Mouse (Mus musculus) heart, adult 9 months (tissue): ENCODE results near the gene Speg.
A peak's percentile ranks its signal among the peaks of the same experiment; 100 is the strongest.

Experiments used
- DNase-seq, 2 experiments: peaks; one replicate each; pipeline ENCODE4 v3.0.0; 2022; ENCODE audit warnings: low spot score in 2 of 2

The Speg gene

DNA sequence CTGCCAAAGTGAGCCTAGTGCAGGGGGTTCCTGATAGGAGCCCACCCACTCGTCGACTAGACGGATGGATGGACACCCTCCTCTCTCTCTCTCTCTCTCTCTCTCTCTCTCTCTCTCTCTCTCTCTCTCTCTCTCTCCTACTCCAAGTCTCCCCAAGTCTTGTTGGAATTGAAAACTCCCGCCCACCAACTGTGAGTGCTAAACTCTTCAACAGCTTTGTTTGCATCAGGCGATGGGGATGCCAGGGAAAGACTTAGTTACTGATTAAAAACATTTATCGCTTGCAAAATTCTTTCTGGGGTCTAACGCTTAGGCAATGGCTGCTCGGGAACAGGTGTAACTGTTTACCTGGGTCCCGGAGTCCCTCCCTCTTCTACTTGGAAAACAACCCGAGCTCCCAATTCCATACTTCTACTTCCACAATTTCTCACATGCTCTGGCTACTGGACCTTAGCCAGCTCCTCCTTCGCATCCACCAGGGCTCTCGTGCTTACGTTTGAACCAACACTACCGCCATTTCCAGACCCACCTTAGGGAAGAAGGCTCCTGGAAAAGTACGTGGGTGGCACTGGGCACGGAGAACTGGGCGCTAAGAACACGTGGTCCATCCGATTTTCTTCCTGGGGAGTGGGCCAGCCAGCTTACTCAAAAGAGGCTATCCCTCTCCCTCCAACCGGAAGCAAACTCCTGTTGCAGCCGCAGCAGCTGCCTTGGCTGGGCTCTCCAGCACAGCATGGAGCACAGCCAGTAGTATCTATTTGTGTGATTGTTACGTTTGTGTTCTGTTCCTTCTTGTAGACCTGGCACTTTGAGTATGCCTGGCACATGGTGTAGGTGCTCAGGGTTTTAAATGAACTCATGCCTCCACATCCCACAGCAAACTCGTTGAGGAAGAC lies 83.9 kb downstream of the Speg start:
- DNase-seq: peak in 1 of 2 experiments; percentile 42

GRCm38 (mm10) chr1:75460297-75460696 lies 85.2 kb downstream of the Speg start:
- DNase-seq: no peak

- no peak for DNase-seq
These were observed 87.5 kb downstream of the Speg start for GRCm38 (mm10) chr1:75462636-75463035.

- no peak for DNase-seq
These were observed 88.6 kb downstream of the Speg start for GRCm38 (mm10) chr1:75463652-75464204.

GRCm38 (mm10) chr1:75467215-75467927 lies 92.3 kb downstream of the Speg start:
- DNase-seq: peak; percentile 64 to 80

DNA sequence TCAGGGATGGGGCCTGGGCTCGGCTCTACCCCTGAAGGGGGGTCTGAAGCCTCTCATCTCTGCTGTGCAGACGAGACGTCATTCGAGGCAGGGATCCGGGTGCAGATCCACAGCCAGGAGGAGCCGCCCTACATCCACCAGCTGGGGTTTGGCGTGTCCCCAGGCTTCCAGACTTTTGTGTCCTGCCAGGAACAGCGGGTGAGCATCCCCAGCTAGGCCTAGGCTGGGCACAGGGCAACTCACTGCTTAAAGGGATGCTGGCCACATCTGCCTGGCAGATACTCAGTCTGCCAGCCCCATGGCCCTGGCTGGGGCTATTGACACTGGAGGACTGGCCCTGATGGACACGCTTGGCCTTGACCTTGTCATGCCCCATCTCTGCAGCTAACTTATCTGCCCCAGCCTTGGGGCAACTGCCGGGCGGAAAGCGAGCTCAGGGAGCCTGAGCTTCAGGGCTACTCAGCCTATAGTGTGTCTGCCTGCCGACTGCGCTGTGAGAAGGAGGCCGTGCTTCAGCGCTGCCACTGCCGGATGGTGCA lies 94.3 kb downstream of the Speg start:
- no peak for DNase-seq

DNA sequence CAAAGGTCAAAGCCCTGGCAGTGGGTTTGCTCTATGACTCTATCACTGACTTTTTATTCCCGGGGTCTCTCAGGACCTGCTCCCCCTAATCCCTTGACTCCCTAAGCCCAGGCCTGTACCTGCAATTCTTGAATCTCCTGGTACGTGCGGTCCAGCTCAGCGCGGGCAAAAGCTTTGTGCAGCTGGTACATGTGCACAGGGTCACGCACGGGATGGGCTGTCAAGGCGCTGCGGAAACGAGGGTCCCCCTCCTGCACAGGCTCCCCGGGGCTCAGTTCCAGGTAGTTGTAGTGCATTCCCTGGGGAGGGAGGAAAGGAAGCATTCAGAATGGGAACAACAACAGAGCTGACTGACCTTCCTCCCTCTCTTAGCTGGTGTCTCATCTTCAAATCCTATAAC lies 101.3 kb downstream of the Speg start:
- no peak for DNase-seq

GRCm38 (mm10) chr1:75477264-75477965 lies 102.3 kb downstream of the Speg start:
- DNase-seq: peak; percentile 38 to 69

- no peak for DNase-seq
These were observed 102.8 kb downstream of the Speg start for GRCm38 (mm10) chr1:75477966-75478290.

GRCm38 (mm10) chr1:75478497-75478896 lies 103.4 kb downstream of the Speg start:
- DNase-seq: peak; percentile 37 to 61

- DNase-seq: peak; percentile 91 to 95
These were observed 104.0 kb downstream of the Speg start, which contains the start of the genes Chpf and Tmem198 for GRCm38 (mm10) chr1:75478916-75479634. Chpf (minus strand) TSS chr1:75479307. Tmem198 (plus strand) TSS chr1:75479532.

GRCm38 (mm10) chr1:75479635-75479989 lies 104.5 kb downstream of the Speg start:
- no peak for DNase-seq

DNA sequence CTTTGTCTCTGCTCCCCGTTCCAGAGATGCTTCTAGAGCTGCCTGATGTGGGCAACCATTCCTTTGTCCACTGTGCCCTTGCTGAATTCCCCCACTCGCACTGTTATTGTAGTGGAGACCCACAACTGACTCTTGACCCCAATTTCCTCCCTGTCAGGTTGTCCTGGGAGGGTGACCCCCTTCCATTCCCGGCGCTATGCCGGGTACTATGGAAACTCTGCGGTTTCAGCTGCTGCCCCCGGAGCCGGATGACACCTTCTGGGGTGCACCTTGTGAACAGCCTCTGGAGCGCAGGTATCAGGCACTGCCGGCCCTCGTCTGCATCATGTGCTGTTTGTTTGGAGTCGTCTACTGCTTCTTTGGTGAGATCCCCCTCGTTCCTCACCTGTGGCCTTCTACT lies 104.9 kb downstream of the Speg start:
- no peak for DNase-seq

DNA sequence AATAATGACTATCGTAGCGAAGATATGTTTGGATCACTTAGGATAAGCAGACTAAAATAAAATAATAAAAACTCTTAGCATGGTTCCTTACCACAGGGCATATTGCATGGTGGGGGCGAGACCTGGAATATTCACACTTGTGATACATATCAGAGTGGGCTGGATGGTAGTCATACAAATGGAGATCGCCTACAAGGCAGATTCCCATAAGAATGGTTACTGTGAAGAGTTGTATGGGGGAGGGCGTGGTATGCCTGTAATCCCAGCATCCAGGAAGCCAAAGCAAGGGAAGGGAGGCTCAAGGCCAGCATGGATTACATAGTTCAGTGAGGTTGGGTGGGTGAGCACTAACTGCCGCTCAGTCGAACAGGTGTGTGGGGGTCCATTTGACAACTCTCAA lies 105.6 kb downstream of the Speg start:
- DNase-seq: no peak
